Mouse (Mus musculus): Measurements from ENCODE around the gene Prdx2.

GRCm38 (mm10) chr8:84963952-84964351 lies 5.4 kb upstream of the Prdx2 start:
- no peak for TF ChIP-seq GATA1 (IDR thresholded peaks at IDR 0.05; ENCODE audit: borderline replicate concordance, low read length)
- no peak for TF ChIP-seq FLI1 (IDR thresholded peaks at IDR 0.05; ENCODE audit: low read length)

All from megakaryocyte, embryonic 14.5 days (primary cell).